Mouse (Mus musculus): ENCODE results near the gene Mfsd2a. TPM values are rescaled to one million over a fixed set of nuclear protein-coding genes. Genes with fewer than 3 reads are reported as not detected.

The Mfsd2a gene
- polyA plus RNA-seq, 1 experiment = 7.2 TPM

- DNase-seq = no peak
- 78% methylated on average over 7 of the region's 7 CpGs for WGBS
- Histone ChIP-seq H3K4me3 (replicated peaks; ENCODE audit: extremely low read depth, low read depth, low read length) (no peak overlapping the region), H3K4me1 (ENCODE audit: control insufficient read depth, insufficient read depth, low read length) (no peaks in the 10 kb centered on the region)
- TF ChIP-seq POLR2A (IDR thresholded peaks at IDR 0.05; ENCODE audit: borderline replicate concordance, extremely low read depth, low read depth, low read length) = no peak
- TF ChIP-seq CTCF (IDR thresholded peaks at IDR 0.05; ENCODE audit: insufficient read depth, low read length) = no peak
Observed at GRCm38 (mm10) chr4:122981238-122981637, 20.2 kb upstream of the Mfsd2a start.

- 60% methylated on average over 2 of the region's 2 CpGs for WGBS
- Histone ChIP-seq H3K4me3 (replicated peaks; ENCODE audit: extremely low read depth, low read depth, low read length) (no peak overlapping the region), H3K4me1 (ENCODE audit: control insufficient read depth, insufficient read depth, low read length) (no peaks in the 10 kb centered on the region)
- TF ChIP-seq CTCF (IDR thresholded peaks at IDR 0.05; ENCODE audit: insufficient read depth, low read length) (no peak), POLR2A (IDR thresholded peaks at IDR 0.05; ENCODE audit: borderline replicate concordance, extremely low read depth, low read depth, low read length) (no peak)
- DNase-seq = no peak
Observed at GRCm38 (mm10) chr4:122980684-122981083, 19.7 kb upstream of the Mfsd2a start.

- 70% methylated on average over 3 of the region's 3 CpGs for WGBS
- DNase-seq = no peak
- Histone ChIP-seq H3K4me1 (ENCODE audit: control insufficient read depth, insufficient read depth, low read length) (no peaks in the 10 kb centered on the region), H3K4me3 (replicated peaks; ENCODE audit: extremely low read depth, low read depth, low read length) (no peak overlapping the region)
- TF ChIP-seq POLR2A (IDR thresholded peaks at IDR 0.05; ENCODE audit: borderline replicate concordance, extremely low read depth, low read depth, low read length) (no peak), CTCF (IDR thresholded peaks at IDR 0.05; ENCODE audit: insufficient read depth, low read length) (no peak)
Observed at GRCm38 (mm10) chr4:122979826-122980225, 18.8 kb upstream of the Mfsd2a start.

- TF ChIP-seq CTCF (IDR thresholded peaks at IDR 0.05; ENCODE audit: insufficient read depth, low read length) = no peak
- no peak for TF ChIP-seq POLR2A (IDR thresholded peaks at IDR 0.05; ENCODE audit: borderline replicate concordance, extremely low read depth, low read depth, low read length)
- no peak for DNase-seq
- H3K4me3 ChIP-seq (replicated peaks; ENCODE audit: extremely low read depth, low read depth, low read length) = no peak overlapping the region
- H3K4me1 ChIP-seq (ENCODE audit: control insufficient read depth, insufficient read depth, low read length) = no peaks in the 10 kb centered on the region
- WGBS = 83% methylated on average over 2 of the region's 2 CpGs
Observed at GRCm38 (mm10) chr4:122978850-122979249, 17.9 kb upstream of the Mfsd2a start.

GRCm38 (mm10) chr4:122976885-122977284, 15.9 kb upstream of the Mfsd2a start:
- TF ChIP-seq POLR2A (IDR thresholded peaks at IDR 0.05; ENCODE audit: borderline replicate concordance, extremely low read depth, low read depth, low read length) = no peak
- no peak for TF ChIP-seq CTCF (IDR thresholded peaks at IDR 0.05; ENCODE audit: insufficient read depth, low read length)
- Histone ChIP-seq H3K4me1 (ENCODE audit: control insufficient read depth, insufficient read depth, low read length) (no peaks in the 10 kb centered on the region), H3K4me3 (replicated peaks; ENCODE audit: extremely low read depth, low read depth, low read length) (no peak overlapping the region)
- WGBS = 79% methylated on average over 4 of the region's 4 CpGs
- DNase-seq = no peak

- WGBS = 78% methylated on average over 5 of the region's 5 CpGs
- H3K4me1 ChIP-seq (ENCODE audit: control insufficient read depth, insufficient read depth, low read length) = no peaks in the 10 kb centered on the region
- TF ChIP-seq POLR2A (IDR thresholded peaks at IDR 0.05; ENCODE audit: borderline replicate concordance, extremely low read depth, low read depth, low read length) (no peak), CTCF (IDR thresholded peaks at IDR 0.05; ENCODE audit: insufficient read depth, low read length) (no peak)
- no peak for DNase-seq
- H3K4me3 ChIP-seq (replicated peaks; ENCODE audit: extremely low read depth, low read depth, low read length) = no peak overlapping the region
Observed at GRCm38 (mm10) chr4:122974976-122975520, 14.1 kb upstream of the Mfsd2a start.

GRCm38 (mm10) chr4:122972056-122972455, 11.1 kb upstream of the Mfsd2a start:
- Histone ChIP-seq H3K4me3 (replicated peaks; ENCODE audit: extremely low read depth, low read depth, low read length) (no peak overlapping the region), H3K4me1 (ENCODE audit: control insufficient read depth, insufficient read depth, low read length) (no peaks in the 10 kb centered on the region)
- no peak for DNase-seq
- no peak for TF ChIP-seq POLR2A (IDR thresholded peaks at IDR 0.05; ENCODE audit: borderline replicate concordance, extremely low read depth, low read depth, low read length)
- TF ChIP-seq CTCF (IDR thresholded peaks at IDR 0.05; ENCODE audit: insufficient read depth, low read length) = no peak
- 54% methylated on average over 8 of the region's 8 CpGs for WGBS

GRCm38 (mm10) chr4:122971646-122972045, 10.7 kb upstream of the Mfsd2a start:
- TF ChIP-seq POLR2A (IDR thresholded peaks at IDR 0.05; ENCODE audit: borderline replicate concordance, extremely low read depth, low read depth, low read length) (no peak), CTCF (IDR thresholded peaks at IDR 0.05; ENCODE audit: insufficient read depth, low read length) (no peak)
- 72% methylated on average over 4 of the region's 4 CpGs for WGBS
- Histone ChIP-seq H3K4me1 (ENCODE audit: control insufficient read depth, insufficient read depth, low read length) (no peaks in the 10 kb centered on the region), H3K4me3 (replicated peaks; ENCODE audit: extremely low read depth, low read depth, low read length) (no peak overlapping the region)
- DNase-seq = no peak

GRCm38 (mm10) chr4:122971191-122971590, 10.2 kb upstream of the Mfsd2a start:
- Histone ChIP-seq H3K4me3 (replicated peaks; ENCODE audit: extremely low read depth, low read depth, low read length) (no peak overlapping the region), H3K4me1 (ENCODE audit: control insufficient read depth, insufficient read depth, low read length) (no peaks in the 10 kb centered on the region)
- no peak for DNase-seq
- TF ChIP-seq CTCF (IDR thresholded peaks at IDR 0.05; ENCODE audit: insufficient read depth, low read length) (no peak), POLR2A (IDR thresholded peaks at IDR 0.05; ENCODE audit: borderline replicate concordance, extremely low read depth, low read depth, low read length) (no peak)
- WGBS = 76% methylated on average over 4 of the region's 4 CpGs

- no peak for DNase-seq
- no peak for TF ChIP-seq POLR2A (IDR thresholded peaks at IDR 0.05; ENCODE audit: borderline replicate concordance, extremely low read depth, low read depth, low read length)
- TF ChIP-seq CTCF (IDR thresholded peaks at IDR 0.05; ENCODE audit: insufficient read depth, low read length) = no peak
- 59% methylated on average over 4 of the region's 4 CpGs for whole genome bisulfite sequencing
Observed at GRCm38 (mm10) chr4:122968106-122968505, 7.1 kb upstream of the Mfsd2a start.

More at GRCm38 (mm10) chr4:122968106-122968505, 7.1 kb upstream of the Mfsd2a start:
- Histone ChIP-seq H3K4me3 (replicated peaks; ENCODE audit: extremely low read depth, low read depth, low read length) (no peak overlapping the region), H3K4me1 (ENCODE audit: control insufficient read depth, insufficient read depth, low read length) (no peaks in the 10 kb centered on the region)

Measured in lung, adult 2 months (tissue).